ENCODE assay signal across 8 mouse cellular contexts in the genomic region with DNA sequence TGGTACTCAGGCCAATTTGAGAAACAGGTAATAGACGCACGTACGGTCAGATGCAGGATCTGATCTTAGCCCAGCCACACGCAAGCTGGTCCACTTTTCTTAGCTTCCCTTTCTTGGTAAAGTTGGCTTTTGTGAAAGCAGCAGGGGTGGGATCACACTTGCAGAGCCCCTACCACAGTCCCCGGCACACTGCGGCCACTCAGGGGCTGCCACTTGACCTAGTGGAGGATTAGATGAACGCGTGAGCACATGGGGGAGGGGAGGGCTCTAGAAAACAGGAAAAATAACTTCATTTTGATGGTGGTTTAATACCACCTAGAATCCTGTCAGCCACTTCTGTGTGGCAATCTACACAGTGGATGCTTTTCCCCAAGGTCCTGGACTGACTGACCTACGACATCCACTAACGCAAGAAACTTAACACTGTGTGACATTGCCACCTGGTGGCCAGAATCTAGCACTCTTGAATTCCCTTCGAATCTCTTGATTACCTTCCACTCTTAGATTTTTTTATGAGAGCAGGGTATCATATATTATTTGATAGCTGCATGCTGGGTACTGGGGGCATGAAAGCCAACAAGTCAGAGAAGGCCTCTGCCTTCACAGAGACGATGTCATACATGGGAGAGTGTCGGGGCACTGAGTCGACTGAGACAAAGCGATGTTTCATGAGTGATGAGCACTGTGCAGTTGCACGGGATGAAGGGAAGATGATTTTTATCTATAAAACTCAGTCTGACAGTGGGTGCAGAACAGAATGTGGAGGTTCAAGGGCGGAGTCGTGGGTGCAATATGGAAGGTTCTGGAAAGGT.
DNase-seq lines count a peak whose midpoint lies in the region; ATAC-seq and TF ChIP-seq lines count a peak whose summit lies in the region.

No protein-coding gene starts in this region.

- WGBS in forebrain, embryonic 11.5 days, result 63% methylated on average over 18 of the region's 18 CpGs
- 69% methylated on average over 18 of the region's 18 CpGs for WGBS in hindbrain, embryonic 11.5 days
- 68% methylated on average over 18 of the region's 18 CpGs for WGBS in stomach, postnatal 0 days

- TF ChIP-seq CTCF in layer of hippocampus, adult 2 months (conservative IDR thresholded peaks at IDR 0.05), result peak; percentile 93
- TF ChIP-seq CTCF in stomach, postnatal 0 days (IDR thresholded peaks at IDR 0.05; ENCODE audit: low read depth), result peak; percentile 90

- H3K9ac ChIP-seq in forebrain, embryonic 11.5 days (ENCODE audit: low read length), result no peak overlapping the region
- no peak overlapping the region for H3K9ac ChIP-seq in hindbrain, embryonic 11.5 days (ENCODE audit: low read depth, low read length)
- no peak overlapping the region for H3K9ac ChIP-seq in stomach, postnatal 0 days (ENCODE audit: low read length)

- H3K4me3 ChIP-seq in forebrain, embryonic 11.5 days (ENCODE audit: low read depth, low read length), result no peak overlapping the region
- no peak overlapping the region for H3K4me3 ChIP-seq in hindbrain, embryonic 11.5 days (ENCODE audit: low read depth, low read length)
- H3K4me3 ChIP-seq in layer of hippocampus, adult 2 months, result no peak overlapping the region
- H3K4me3 ChIP-seq in stomach, postnatal 0 days (ENCODE audit: low read depth, low read length), result no peak overlapping the region

- 0 out of 2 replicates have a peak, but pooled peaks have one; percentile 55 for ATAC-seq in forebrain, embryonic 11.5 days (replicated peaks; ENCODE audit: low FRiP score)
- peak; percentile 56; the same call in 1 of the 2 replicates for ATAC-seq in hindbrain, embryonic 11.5 days (ENCODE audit: low FRiP score)
- ATAC-seq in stomach, postnatal 0 days (ENCODE audit: low FRiP score, low TSS enrichment), result peak; percentile 66; the same call in 1 of the 2 replicates

- TF ChIP-seq EP300 in stomach, postnatal 0 days (optimal IDR thresholded peaks at IDR 0.05), result no peak

- H3K4me1 ChIP-seq in forebrain, embryonic 11.5 days (replicated peaks; ENCODE audit: control insufficient read depth, insufficient read depth, low read length), result no peaks in the 10 kb centered on the region
- no peaks in the 10 kb centered on the region for H3K4me1 ChIP-seq in hindbrain, embryonic 11.5 days (replicated peaks; ENCODE audit: control insufficient read depth, insufficient read depth, low read length)
- H3K4me1 ChIP-seq in stomach, postnatal 0 days (replicated peaks; ENCODE audit: control insufficient read depth, insufficient read depth), result no peaks in the 10 kb centered on the region

- H3K36me3 ChIP-seq in forebrain, embryonic 11.5 days (ENCODE audit: control insufficient read depth, insufficient read depth, low read length), result no peaks in the 10 kb centered on the region
- H3K36me3 ChIP-seq in hindbrain, embryonic 11.5 days (ENCODE audit: control insufficient read depth, insufficient read depth, low read length), result no peaks in the 10 kb centered on the region
- H3K36me3 ChIP-seq in stomach, postnatal 0 days (ENCODE audit: control insufficient read depth, insufficient read depth, low read length), result no peaks in the 10 kb centered on the region

- H3K27ac ChIP-seq in forebrain, embryonic 11.5 days (ENCODE audit: low read depth, low read length), result no peak overlapping the region
- H3K27ac ChIP-seq in hindbrain, embryonic 11.5 days (ENCODE audit: low read depth, low read length), result no peak overlapping the region
- H3K27ac ChIP-seq in layer of hippocampus, adult 2 months, result no peak overlapping the region
- H3K27ac ChIP-seq in stomach, postnatal 0 days (replicated peaks), result no peak overlapping the region

- peak; percentile 51 for DNase-seq in layer of hippocampus, adult 11-12 months (ENCODE audit: low spot score)
- DNase-seq in layer of hippocampus, adult 9-10 months (ENCODE audit: low spot score), result no peak
- DNase-seq in adrenal gland, postnatal 36 days, result peak; percentile 63 to 76
- peak; percentile 66 for DNase-seq in forebrain, embryonic 11.5 days (ENCODE audit: low spot score)
- peak; percentile 84 for DNase-seq in hindbrain, embryonic 11.5 days (ENCODE audit: low spot score)
- DNase-seq in layer of hippocampus, adult 2 months (ENCODE audit: low spot score in 2 of 2), result peak; percentile 22 to 41
- peak; percentile 89 for DNase-seq in lung, postnatal 36 days
- DNase-seq in stomach, postnatal 0 days (ENCODE audit: low spot score), result peak; percentile 71

- H3K27me3 ChIP-seq in forebrain, embryonic 11.5 days (ENCODE audit: control insufficient read depth, insufficient read depth, low read length), result no peaks in the 10 kb centered on the region
- no peaks in the 10 kb centered on the region for H3K27me3 ChIP-seq in hindbrain, embryonic 11.5 days (ENCODE audit: control insufficient read depth, insufficient read depth, low read length)
- H3K27me3 ChIP-seq in stomach, postnatal 0 days (ENCODE audit: control insufficient read depth, insufficient read depth, low read length), result no peaks in the 10 kb centered on the region

- no peak overlapping the region for H3K4me2 ChIP-seq in forebrain, embryonic 11.5 days (ENCODE audit: low read depth, low read length, severe bottlenecking)
- H3K4me2 ChIP-seq in hindbrain, embryonic 11.5 days (replicated peaks; ENCODE audit: low read depth, low read length), result no peak overlapping the region
- no peak overlapping the region for H3K4me2 ChIP-seq in stomach, postnatal 0 days (replicated peaks; ENCODE audit: low read depth)

- H3K9me3 ChIP-seq in forebrain, embryonic 11.5 days (ENCODE audit: control insufficient read depth, low read length), result no peaks in the 10 kb centered on the region
- H3K9me3 ChIP-seq in hindbrain, embryonic 11.5 days (ENCODE audit: control insufficient read depth, low read length), result no peaks in the 10 kb centered on the region
- no peaks in the 10 kb centered on the region for H3K9me3 ChIP-seq in stomach, postnatal 0 days (ENCODE audit: control insufficient read depth, low read length)
